11 mouse cellular contexts compared by ENCODE assay signal in genomic region chr15:95838171-95839020, GRCm38 (mm10). TPM values are rescaled to one million over a fixed set of nuclear protein-coding genes. Genes with fewer than 3 reads are reported as not detected.
DNase-seq lines count a peak whose midpoint lies in the region; ATAC-seq lines count a peak whose summit lies in the region.
"Had no signal": no experiment of that assay in that cellular context is flagged by ENCODE, and none has a peak within 500 bp of the region (broad histone marks: within the 10 kb centered on the region; RNA-seq: fewer than 3 reads in every experiment).

No protein-coding gene starts in this region.

- intact Hi-C loops in heart, postnatal 36 days (cut with DNase I), result loop anchor here (5.0 kb wide), 2 partner anchors 66 to 444 kb away; no protein-coding TSS in a partner anchor
- intact Hi-C loops in left cerebral cortex, postnatal 10 days (cut with DNase I), result no loop called here

- H3K27me3 ChIP-seq in heart, embryonic 15.5 days, result no peaks in the 10 kb centered on the region
- no peaks in the 10 kb centered on the region for H3K27me3 ChIP-seq in embryonic facial prominence, embryonic 10.5 days (replicated peaks; ENCODE audit: low read depth, poor library complexity, severe bottlenecking)
- no peaks in the 10 kb centered on the region for H3K27me3 ChIP-seq in kidney, embryonic 16.5 days (ENCODE audit: insufficient read depth, low read length)
- H3K27me3 ChIP-seq: hindbrain, embryonic 15.5 days; neural tube, embryonic 12.5 days had no signal

- H3K4me1 ChIP-seq in heart, embryonic 15.5 days (replicated peaks), result peaks cover 44% of the 10 kb centered on the region
- peaks cover 49% of the 10 kb centered on the region for H3K4me1 ChIP-seq in embryonic facial prominence, embryonic 10.5 days
- peaks cover 40% of the 10 kb centered on the region for H3K4me1 ChIP-seq in kidney, embryonic 16.5 days (ENCODE audit: insufficient read depth, low read length)

- H3K27ac ChIP-seq in heart, embryonic 15.5 days, result peak overlapping the region; percentile 82; the same call in 1 of the 2 replicates
- peak overlapping the region; percentile 59 for H3K27ac ChIP-seq in embryonic facial prominence, embryonic 10.5 days (replicated peaks)
- peak overlapping the region; percentile 84 for H3K27ac ChIP-seq in kidney, embryonic 16.5 days (ENCODE audit: low read length)
- H3K27ac ChIP-seq: hindbrain, embryonic 15.5 days; neural tube, embryonic 12.5 days had no signal

- H3K9me3 ChIP-seq in heart, embryonic 15.5 days (replicated peaks), result no peaks in the 10 kb centered on the region
- H3K9me3 ChIP-seq in embryonic facial prominence, embryonic 10.5 days, result no peaks in the 10 kb centered on the region
- no peaks in the 10 kb centered on the region for H3K9me3 ChIP-seq in kidney, embryonic 16.5 days (ENCODE audit: low read length)
- H3K9me3 ChIP-seq: hindbrain, embryonic 15.5 days; neural tube, embryonic 12.5 days had no signal

- no peak overlapping the region for H3K9ac ChIP-seq in heart, embryonic 15.5 days
- H3K9ac ChIP-seq in kidney, embryonic 16.5 days (replicated peaks; ENCODE audit: low read length), result peak overlapping the region; percentile 14; the same call in 1 of the 2 replicates
- H3K9ac ChIP-seq: hindbrain, embryonic 15.5 days; neural tube, embryonic 12.5 days had no signal

- no peak for DNase-seq in heart, postnatal 36 days
- no peak for DNase-seq in embryonic facial prominence, embryonic 10.5 days (ENCODE audit: low spot score)
- DNase-seq in left cerebral cortex, postnatal 10 days (ENCODE audit: extremely low spot score in 1 of 2, low spot score in 2 of 2), result no peak
- DNase-seq in ovary, postnatal 14 days (ENCODE audit: low spot score), result no peak
- DNase-seq in right cerebral cortex, postnatal 10 days (ENCODE audit: low spot score in 2 of 2), result no peak

- 64% methylated on average over 11 of the region's 11 CpGs for WGBS in heart, embryonic 15.5 days
- WGBS in embryonic facial prominence, embryonic 10.5 days, result 70% methylated on average over 11 of the region's 11 CpGs
- 49% methylated on average over 11 of the region's 11 CpGs for WGBS in kidney, embryonic 16.5 days

- H3K36me3 ChIP-seq in heart, embryonic 15.5 days, result no peaks in the 10 kb centered on the region
- H3K36me3 ChIP-seq in embryonic facial prominence, embryonic 10.5 days (replicated peaks), result no peaks in the 10 kb centered on the region
- no peaks in the 10 kb centered on the region for H3K36me3 ChIP-seq in kidney, embryonic 16.5 days (ENCODE audit: insufficient read depth, low read length)
- H3K36me3 ChIP-seq: hindbrain, embryonic 15.5 days; neural tube, embryonic 12.5 days had no signal

- ATAC-seq in heart, embryonic 15.5 days (replicated peaks; ENCODE audit: insufficient number of reproducible peaks, insufficient read depth, low FRiP score, low read depth), result no peak
- peak; percentile 80 for ATAC-seq in kidney, embryonic 16.5 days (ENCODE audit: low FRiP score, low TSS enrichment)
- ATAC-seq in megakaryocyte-erythroid progenitor cell, adult 5-6 weeks (replicated peaks; ENCODE audit: low FRiP score, low TSS enrichment, poor library complexity, severe bottlenecking), result peak; percentile 70

- no peak overlapping the region for H3K4me2 ChIP-seq in heart, embryonic 15.5 days
- H3K4me2 ChIP-seq in kidney, embryonic 16.5 days (replicated peaks; ENCODE audit: low read depth, low read length), result no peak overlapping the region
- H3K4me2 ChIP-seq: hindbrain, embryonic 15.5 days; neural tube, embryonic 12.5 days had no signal

- no peak overlapping the region for H3K4me3 ChIP-seq in heart, embryonic 15.5 days
- no peak overlapping the region for H3K4me3 ChIP-seq in embryonic facial prominence, embryonic 10.5 days
- H3K4me3 ChIP-seq in kidney, embryonic 16.5 days (ENCODE audit: low read length), result no peak overlapping the region
- H3K4me3 ChIP-seq: erythroblast, embryonic 14.5 days; hindbrain, embryonic 15.5 days; neural tube, embryonic 12.5 days had no signal

RNA-seq across cellular contexts. Expression of gene Ano6, which starts 47.8 kb away (rescaled TPM):
- 27.2 and 34.4 TPM in 2 replicates for polyA plus RNA-seq in heart, embryonic 15.5 days (2015; fragmentation: Nextera tagmentation; extraction: Ambion mirVana)
- total RNA-seq in heart, postnatal 36 days (2021), result 10 to 100 TPM; 20.6 to 23.0 TPM
- 40.5 and 41.6 TPM in 2 replicates for polyA plus RNA-seq in embryonic facial prominence, embryonic 10.5 days (2016; fragmentation: Nextera tagmentation; extraction: Ambion mirVana)
- 54.4 and 67.2 TPM in 2 replicates for polyA plus RNA-seq in kidney, embryonic 16.5 days (2015; fragmentation: Nextera tagmentation; extraction: Ambion mirVana)
- total RNA-seq in megakaryocyte-erythroid progenitor cell, adult 5-6 weeks (2014; fragmentation: Nextera tagmentation), result 11.5 and 18.0 TPM in 2 replicates
- 10.5 and 15.9 TPM in 2 replicates for total RNA-seq in megakaryocyte-erythroid progenitor cell, adult 5-6 weeks (2017)
- total RNA-seq in left cerebral cortex, postnatal 10 days (2021), result 10 to 100 TPM; 20.5 to 25.1 TPM
